Mouse (Mus musculus): ENCODE measurements around the gene Rnf26.

- no peak for TF ChIP-seq TCF12 (IDR thresholded peaks at IDR 0.05; ENCODE audit: insufficient read depth, poor library complexity, severe bottlenecking)
- TF ChIP-seq POLR2A (IDR thresholded peaks at IDR 0.05; ENCODE audit: insufficient read length, low read depth) = no peak
Observed at GRCm38 (mm10) chr9:44076764-44077120, 36.6 kb downstream of the Rnf26 start.
